Mouse (Mus musculus) embryonic facial prominence, embryonic 11.5 days (tissue): ENCODE results near the gene Emc7. TPM values are rescaled to one million over a fixed set of nuclear protein-coding genes. Genes with fewer than 3 reads are reported as not detected.

Experiments used
- ATAC-seq: fragments of 200-750 bp; cut with Nextera tagmentation; replicated peaks from 2 replicates; pipeline ENCODE4 v1.8.0; 2017; ENCODE audit warnings: low read depth; ENCODE audit not compliant: insufficient number of reproducible peaks, low FRiP score, low TSS enrichment
- DNase-seq: peaks from one replicate; pipeline ENCODE4 v3.0.0-alpha.2; 2015; ENCODE audit warnings: low spot score
- H3K27ac ChIP-seq: fragments of 300-500 bp; sonication (generic); replicated peaks from 2 replicates; pipeline ENCODE4 v1.5.1; 2014; ENCODE audit warnings: mild to moderate bottlenecking, low read depth, low read length, control low read depth
- H3K27me3 ChIP-seq: fragments of 300-500 bp; sonication (generic); 2 replicates; pipeline ENCODE4 v1.6.1; 2014; ENCODE audit warnings: mild to moderate bottlenecking, low read length, moderate library complexity, mixed read lengths; ENCODE audit not compliant: control insufficient read depth, insufficient read depth
- H3K36me3 ChIP-seq: fragments of 300-500 bp; sonication (generic); replicated peaks from 2 replicates; pipeline ENCODE4 v1.6.1; 2014; ENCODE audit warnings: low read depth, mild to moderate bottlenecking, low read length, moderate library complexity, mixed read lengths; ENCODE audit not compliant: control insufficient read depth, insufficient read depth
- H3K4me1 ChIP-seq: fragments of 300-500 bp; sonication (generic); 2 replicates; pipeline ENCODE4 v1.6.1; 2014; ENCODE audit warnings: low read length, mixed read lengths; ENCODE audit not compliant: control insufficient read depth, insufficient read depth
- H3K4me2 ChIP-seq: fragments of 300-500 bp; sonication (generic); 2 replicates; pipeline ENCODE4 v1.6.1; 2014; ENCODE audit warnings: low read depth, mild to moderate bottlenecking, control low read depth, low read length, moderate library complexity
- H3K4me3 ChIP-seq: fragments of 300-500 bp; sonication (generic); 2 replicates; pipeline ENCODE4 v1.5.1; 2014; ENCODE audit warnings: low read depth, low read length, control low read depth
- H3K9ac ChIP-seq: fragments of 300-500 bp; sonication (generic); replicated peaks from 2 replicates; pipeline ENCODE4 v1.6.1; 2014; ENCODE audit warnings: mild to moderate bottlenecking, control low read depth, low read length
- H3K9me3 ChIP-seq: fragments of 300-500 bp; sonication (generic); replicated peaks from 2 replicates; pipeline ENCODE4 v1.6.1; 2016; ENCODE audit warnings: mild to moderate bottlenecking, low read length, inconsistent platforms, mixed read lengths; ENCODE audit not compliant: control insufficient read depth
- WGBS: fragments of 180-500 bp; shearing (Covaris S2); extraction: QIAGEN DNeasy Blood & Tissue Kit; methylation state at CpG from one replicate; pipeline ENCODE4 v1.1.7; 2014; 5-methylcytosine and 5-hydroxymethylcytosine counted together
- polyA plus RNA-seq: library from polyadenylated mRNA; unstranded; fragments of >200 nt; fragmentation: Nextera tagmentation; extraction: Ambion mirVana; gene quantifications from 2 replicates; pipeline ENCODE4 v1.2.1, GENCODE M21; 2014

The Emc7 gene
- polyA plus RNA-seq, 1 experiment from 2014 or later = 10.6 TPM

DNA sequence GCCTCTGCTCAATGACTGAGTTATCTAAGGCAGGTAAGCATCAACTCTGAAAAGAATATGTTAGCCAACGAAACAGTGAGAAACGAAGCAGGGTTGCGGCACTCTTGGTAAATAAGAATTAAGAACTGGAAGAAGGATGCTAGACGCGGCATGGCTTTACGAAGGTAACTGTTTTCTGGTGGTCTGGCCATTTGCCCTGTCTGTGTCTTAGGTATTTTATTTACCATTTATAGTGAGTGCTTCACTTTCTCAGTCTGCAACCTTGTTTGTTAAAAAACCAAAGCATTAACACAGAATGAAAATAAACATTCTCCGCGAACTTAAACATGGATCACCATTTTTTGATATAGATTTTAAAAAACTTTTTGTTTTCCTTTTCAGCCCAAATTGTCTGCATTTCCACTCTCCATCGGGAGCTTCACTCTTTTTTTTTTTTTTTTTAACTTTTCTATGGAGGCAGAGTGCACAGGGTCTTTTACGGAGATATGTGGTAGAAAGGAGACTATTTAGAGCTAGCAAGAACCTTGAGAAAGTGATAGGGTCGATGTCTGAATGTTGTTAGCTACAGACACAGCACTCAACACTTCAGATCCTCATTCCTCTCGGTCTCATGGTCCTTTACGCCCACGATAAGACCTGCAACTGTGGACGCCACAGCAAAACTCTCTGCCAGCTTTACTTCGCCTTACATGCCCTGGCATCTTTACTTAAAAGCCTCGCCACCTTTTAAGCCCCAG lies 504 bp upstream of the Emc7 start:
- Histone ChIP-seq H3K9ac (peak overlapping the region; percentile 92), H3K27ac (no peak overlapping the region), H3K27me3 (no peaks in the 10 kb centered on the region), H3K4me2 (peak overlapping the region; percentile 56), H3K4me3 (peak overlapping the region; percentile 60), H3K9me3 (no peaks in the 10 kb centered on the region), H3K4me1 (no peaks in the 10 kb centered on the region), H3K36me3 (no peaks in the 10 kb centered on the region)
- peak; percentile 53 for ATAC-seq
- no peak for DNase-seq
- 27% methylated on average over 17 of the region's 17 CpGs for WGBS

DNA sequence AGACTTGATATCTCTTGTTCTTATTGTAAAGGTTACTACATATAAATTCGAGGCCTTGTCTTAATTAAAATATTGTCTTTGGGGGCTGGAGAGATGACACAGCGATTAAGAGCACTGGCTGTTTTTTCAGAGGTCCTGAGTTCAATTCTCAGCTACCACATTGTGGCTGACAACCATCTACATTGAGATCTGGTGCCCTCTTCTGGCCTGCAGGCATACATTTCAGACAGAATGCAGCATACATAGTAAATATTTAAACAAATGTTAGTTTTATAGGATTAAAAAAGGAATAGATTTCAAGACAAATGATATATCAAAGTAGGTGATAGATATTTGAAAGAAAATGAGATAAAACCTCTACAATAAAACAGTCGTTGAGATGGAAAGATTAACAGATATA lies 5.8 kb downstream of the Emc7 start:
- no peak overlapping the region for H3K4me3 ChIP-seq
- H3K27ac ChIP-seq = no peak overlapping the region
- no peaks in the 10 kb centered on the region for H3K9me3 ChIP-seq
- H3K36me3 ChIP-seq = no peaks in the 10 kb centered on the region; the same call in none of the 2 replicates
- H3K4me1 ChIP-seq = no peaks in the 10 kb centered on the region
- ATAC-seq (no peak), DNase-seq (no peak)
- no peaks in the 10 kb centered on the region for H3K27me3 ChIP-seq
- 87% methylated on average over 3 of the region's 3 CpGs for WGBS
- no peak overlapping the region for H3K9ac ChIP-seq
- no peak overlapping the region for H3K4me2 ChIP-seq

DNA sequence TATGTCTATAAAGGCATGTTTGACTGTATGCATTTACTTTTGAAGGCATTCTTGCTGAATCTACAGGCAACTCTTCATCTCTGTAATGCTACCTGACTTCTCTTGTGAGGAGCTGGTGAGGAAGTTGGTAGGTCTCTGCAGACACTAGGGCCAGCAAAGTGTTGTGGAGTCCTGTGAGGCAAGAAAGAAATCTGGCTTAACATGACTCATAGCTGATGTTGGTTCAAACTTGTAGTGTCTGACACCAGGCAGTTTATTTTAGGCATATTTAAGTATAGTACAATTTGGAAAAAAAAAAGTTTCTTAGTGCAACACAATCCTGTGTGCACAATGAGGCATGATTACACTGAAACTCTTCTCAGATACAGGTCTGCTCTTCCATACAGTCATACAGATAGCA lies 14.7 kb downstream of the Emc7 start:
- Histone ChIP-seq H3K4me3 (no peak overlapping the region), H3K27ac (no peak overlapping the region), H3K27me3 (no peaks in the 10 kb centered on the region), H3K9ac (no peak overlapping the region), H3K9me3 (no peaks in the 10 kb centered on the region), H3K36me3 (peaks cover 3% of the 10 kb centered on the region), H3K4me1 (no peaks in the 10 kb centered on the region), H3K4me2 (no peak overlapping the region)
- ATAC-seq (no peak), DNase-seq (no peak)

DNA sequence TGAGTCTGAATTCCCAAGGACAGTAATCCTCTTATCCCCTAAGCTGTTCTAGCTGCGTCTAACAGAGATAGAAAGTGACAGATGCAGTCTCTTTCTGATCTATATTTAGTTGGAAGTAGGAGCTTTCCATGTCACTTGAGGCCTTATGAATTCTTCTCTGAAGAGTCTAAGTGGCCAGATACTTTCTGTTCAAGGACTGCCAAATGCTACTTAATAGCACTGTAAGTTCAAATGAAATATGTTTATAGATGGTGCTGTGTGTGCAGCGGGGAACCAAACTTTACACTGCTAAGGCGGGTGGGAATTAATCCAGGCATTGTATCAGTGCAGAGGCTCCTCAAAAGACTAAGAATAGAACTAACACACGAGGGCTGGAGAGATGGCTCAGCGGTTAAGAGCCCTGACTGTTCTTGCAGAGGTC lies 16.2 kb downstream of the Emc7 start:
- Histone ChIP-seq H3K36me3 (peaks cover 3% of the 10 kb centered on the region), H3K9me3 (no peaks in the 10 kb centered on the region), H3K4me3 (no peak overlapping the region), H3K4me2 (no peak overlapping the region), H3K27me3 (no peaks in the 10 kb centered on the region), H3K4me1 (no peaks in the 10 kb centered on the region), H3K9ac (no peak overlapping the region), H3K27ac (no peak overlapping the region)
- ATAC-seq (no peak), DNase-seq (no peak)
- WGBS = 78% methylated on average over 5 of the region's 5 CpGs

DNA sequence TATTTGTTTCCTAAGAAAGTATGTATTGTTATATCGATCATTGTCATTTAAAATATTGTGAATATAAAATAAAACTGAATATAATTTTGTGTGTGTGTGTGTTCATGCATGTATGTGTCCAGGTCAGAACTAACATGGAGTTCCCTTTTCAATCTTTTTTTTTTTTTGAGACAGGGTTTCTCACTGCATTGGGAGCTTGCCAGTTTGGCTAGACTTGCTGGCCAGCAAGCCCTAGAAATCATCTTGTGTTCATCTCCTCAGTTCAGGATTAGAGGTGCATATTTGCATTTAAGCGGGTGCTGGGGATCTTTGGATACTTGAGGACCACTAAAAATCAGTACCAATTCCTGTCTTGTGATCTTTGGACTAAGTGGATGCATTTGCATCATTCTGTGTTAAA lies 17.3 kb downstream of the Emc7 start:
- H3K9ac ChIP-seq = no peak overlapping the region
- 83% methylated on average over 2 of the region's 2 CpGs for WGBS
- no peaks in the 10 kb centered on the region for H3K27me3 ChIP-seq
- no peak overlapping the region for H3K4me2 ChIP-seq
- ATAC-seq = no peak
- no peaks in the 10 kb centered on the region for H3K9me3 ChIP-seq
- peaks cover 3% of the 10 kb centered on the region for H3K36me3 ChIP-seq
- no peak overlapping the region for H3K27ac ChIP-seq
- H3K4me3 ChIP-seq = no peak overlapping the region
- no peak for DNase-seq
- H3K4me1 ChIP-seq = no peaks in the 10 kb centered on the region

DNA sequence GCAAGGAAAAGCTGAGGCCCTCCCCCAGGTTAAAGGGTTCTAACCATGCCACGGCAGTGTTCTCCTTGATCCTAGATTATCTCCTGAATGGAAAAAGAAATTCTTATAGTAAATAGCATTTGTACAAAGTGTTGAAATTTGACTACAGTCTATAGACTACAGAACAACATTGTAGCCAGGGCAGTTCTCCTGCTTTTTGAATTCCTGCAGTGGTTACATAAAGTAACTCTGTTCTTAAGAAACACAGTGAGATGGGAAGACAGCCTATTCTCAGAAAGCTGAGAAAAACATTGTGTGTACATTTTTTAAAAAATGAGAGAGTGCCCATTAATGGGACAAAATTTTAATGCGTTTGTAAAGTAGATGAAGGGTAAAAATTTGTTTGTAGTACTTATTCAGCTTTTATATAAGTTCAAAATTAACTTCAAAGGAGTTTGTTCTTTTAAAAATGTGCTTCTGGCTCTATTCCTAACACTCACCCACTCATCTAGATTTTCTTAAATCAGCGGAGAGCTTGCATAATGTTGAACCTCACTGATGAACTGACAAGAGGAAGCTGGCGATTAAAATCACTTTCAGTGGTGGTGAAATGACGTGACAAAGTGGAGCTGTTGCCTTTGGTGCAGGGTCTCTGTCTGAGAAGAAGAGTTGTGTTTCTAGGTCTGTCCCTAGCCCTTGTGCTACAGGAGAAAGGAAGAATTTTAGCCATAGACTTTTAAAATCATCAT lies 20.4 kb downstream of the Emc7 start:
- Histone ChIP-seq H3K27me3 (no peaks in the 10 kb centered on the region), H3K4me2 (no peak overlapping the region), H3K27ac (no peak overlapping the region), H3K4me3 (no peak overlapping the region), H3K9ac (no peak overlapping the region), H3K9me3 (no peaks in the 10 kb centered on the region), H3K36me3 (no peaks in the 10 kb centered on the region), H3K4me1 (no peaks in the 10 kb centered on the region)
- WGBS = 77% methylated on average over 5 of the region's 5 CpGs
- no peak for DNase-seq
- no peak for ATAC-seq

GRCm38 (mm10) chr2:112476554-112476953 lies 21.8 kb downstream of the Emc7 start:
- Histone ChIP-seq H3K4me2 (no peak overlapping the region), H3K9me3 (no peaks in the 10 kb centered on the region), H3K36me3 (no peaks in the 10 kb centered on the region), H3K4me3 (no peak overlapping the region), H3K4me1 (no peaks in the 10 kb centered on the region), H3K9ac (no peak overlapping the region), H3K27ac (no peak overlapping the region), H3K27me3 (no peaks in the 10 kb centered on the region)
- ATAC-seq = no peak
- WGBS = 75% methylated on average over 6 of the region's 6 CpGs
- DNase-seq = no peak

DNA sequence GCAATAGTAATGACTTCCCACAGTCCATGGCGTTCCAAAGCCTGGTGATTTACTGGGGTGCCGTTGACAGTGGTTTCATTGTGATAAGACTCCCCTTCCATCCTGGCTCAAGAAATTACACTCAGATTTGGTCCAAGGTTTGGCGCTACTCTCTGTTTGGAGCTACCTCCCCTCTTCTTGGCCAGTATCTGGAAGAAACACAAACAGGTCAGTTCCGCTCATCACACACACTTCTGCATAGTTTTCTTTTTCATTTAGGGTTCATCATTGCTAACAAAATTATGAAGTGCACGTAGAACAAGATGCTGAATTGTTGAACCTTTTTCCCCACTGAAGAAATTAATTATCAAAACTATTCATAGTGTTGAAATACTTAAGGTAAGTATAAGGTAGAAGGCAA lies 25.9 kb downstream of the Emc7 start, which contains the start of gene Chrm5:
Gene Chrm5 (minus strand): TSS at position 101 of the 400 bp plus-strand sequence.
- ATAC-seq (no peak), DNase-seq (no peak)
- H3K9me3 ChIP-seq = no peaks in the 10 kb centered on the region
- H3K27ac ChIP-seq = no peak within 1 kb of the TSS
- no peaks in the 10 kb centered on the region for H3K4me1 ChIP-seq
- H3K27me3 ChIP-seq = no peaks in the 10 kb centered on the region
- no peak within 1 kb of the TSS for H3K4me3 ChIP-seq
- 90% methylated on average over 5 of the region's 5 CpGs for WGBS
- no peak within 1 kb of the TSS for H3K4me2 ChIP-seq
- no peak within 1 kb of the TSS for H3K9ac ChIP-seq
- no peaks in the 10 kb centered on the region for H3K36me3 ChIP-seq
